Mouse (Mus musculus) kidney, adult 2 months (tissue): ENCODE measurements around the gene Mkln1.

Experiments
- CTCF ChIP-seq: fragments of 200-500 bp; conservative IDR thresholded peaks from 2 replicates; pipeline ENCODE4 v1.5.1; 2011; ENCODE audit warnings: low read depth, mild to moderate bottlenecking, control low read depth, low read length, moderate library complexity, mixed read lengths; ENCODE audit not compliant: insufficient read depth, insufficient read length
- POLR2A ChIP-seq: fragments of 200-500 bp; IDR thresholded peaks from one replicate; pipeline ENCODE4 v1.6.1; 2011; ENCODE audit warnings: low read depth, low read length, control low read depth

DNA sequence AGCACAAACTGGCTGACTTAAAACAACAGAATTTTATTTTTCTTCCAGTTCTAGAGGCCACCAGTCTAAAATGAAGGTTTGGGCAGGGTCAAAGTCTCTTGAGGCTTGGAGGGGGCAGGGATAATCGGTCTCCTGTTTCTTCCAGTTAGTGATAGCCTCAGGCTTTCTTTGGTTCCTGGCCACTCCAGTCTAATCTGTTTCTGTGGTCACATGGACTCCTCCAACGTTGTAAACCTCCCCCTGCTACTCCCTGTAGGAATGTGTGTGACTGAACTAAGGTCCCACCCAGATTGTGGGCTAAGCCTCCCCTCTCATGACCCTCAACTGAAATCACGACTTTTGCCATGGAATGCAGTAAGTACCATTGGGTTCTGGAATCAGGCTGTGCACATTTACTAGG is 25.9 kb upstream of the Mkln1 start:
- TF ChIP-seq POLR2A: no peak
- no peak for TF ChIP-seq CTCF
